Mouse (Mus musculus) neural tube, embryonic 13.5 days (tissue): Measurements from ENCODE around the gene Dgkz. TPM values are rescaled to one million over a fixed set of nuclear protein-coding genes. Genes with fewer than 3 reads are reported as not detected.

ENCODE experiments used
- ATAC-seq: fragments of 200-750 bp; cut with Nextera tagmentation; 2 replicates; pipeline ENCODE4 v1.8.0; 2017; ENCODE audit warnings: low read depth, mild to moderate bottlenecking, moderate TSS enrichment, moderate library complexity
- H3K27ac ChIP-seq: fragments of 300-500 bp; sonication (generic); replicated peaks from 2 replicates; pipeline ENCODE4 v1.5.1; 2015; ENCODE audit warnings: moderate library complexity, mild to moderate bottlenecking, inconsistent platforms
- H3K27me3 ChIP-seq: fragments of 300-500 bp; sonication (generic); 2 replicates; pipeline ENCODE4 v1.6.1; 2015; ENCODE audit warnings: mild to moderate bottlenecking, inconsistent platforms
- H3K36me3 ChIP-seq: fragments of 300-500 bp; sonication (generic); 2 replicates; pipeline ENCODE4 v1.6.1; 2015; ENCODE audit warnings: mild to moderate bottlenecking, inconsistent platforms
- H3K4me1 ChIP-seq: fragments of 300-500 bp; sonication (generic); replicated peaks from 2 replicates; pipeline ENCODE4 v1.6.1; 2015; ENCODE audit warnings: inconsistent platforms
- H3K4me2 ChIP-seq: fragments of 300-500 bp; sonication (generic); 2 replicates; pipeline ENCODE4 v1.6.1; 2015; ENCODE audit warnings: inconsistent platforms, mild to moderate bottlenecking, moderate library complexity
- H3K4me3 ChIP-seq: fragments of 300-500 bp; sonication (generic); 2 replicates; pipeline ENCODE4 v1.5.1; 2015; ENCODE audit warnings: mild to moderate bottlenecking, inconsistent platforms
- H3K9ac ChIP-seq: fragments of 300-500 bp; sonication (generic); 2 replicates; pipeline ENCODE4 v1.6.1; 2015; ENCODE audit warnings: moderate library complexity, mild to moderate bottlenecking, inconsistent platforms
- H3K9me3 ChIP-seq: fragments of 300-500 bp; sonication (generic); 2 replicates; pipeline ENCODE4 v1.6.1; 2016; ENCODE audit warnings: inconsistent platforms
- WGBS: fragments of 180-500 bp; shearing (Covaris S2); methylation state at CpG from one replicate; pipeline ENCODE4 v1.1.7; 2015; 5-methylcytosine and 5-hydroxymethylcytosine counted together
- polyA plus RNA-seq: library from polyadenylated mRNA; unstranded; fragments of >200 nt; fragmentation: Nextera tagmentation; extraction: Ambion mirVana; gene quantifications from 2 replicates; pipeline ENCODE4 v1.2.1, GENCODE M21; 2015

Gene Dgkz
- polyA plus RNA-seq, 1 experiment from 2014 or later, result 38.8 TPM

DNA sequence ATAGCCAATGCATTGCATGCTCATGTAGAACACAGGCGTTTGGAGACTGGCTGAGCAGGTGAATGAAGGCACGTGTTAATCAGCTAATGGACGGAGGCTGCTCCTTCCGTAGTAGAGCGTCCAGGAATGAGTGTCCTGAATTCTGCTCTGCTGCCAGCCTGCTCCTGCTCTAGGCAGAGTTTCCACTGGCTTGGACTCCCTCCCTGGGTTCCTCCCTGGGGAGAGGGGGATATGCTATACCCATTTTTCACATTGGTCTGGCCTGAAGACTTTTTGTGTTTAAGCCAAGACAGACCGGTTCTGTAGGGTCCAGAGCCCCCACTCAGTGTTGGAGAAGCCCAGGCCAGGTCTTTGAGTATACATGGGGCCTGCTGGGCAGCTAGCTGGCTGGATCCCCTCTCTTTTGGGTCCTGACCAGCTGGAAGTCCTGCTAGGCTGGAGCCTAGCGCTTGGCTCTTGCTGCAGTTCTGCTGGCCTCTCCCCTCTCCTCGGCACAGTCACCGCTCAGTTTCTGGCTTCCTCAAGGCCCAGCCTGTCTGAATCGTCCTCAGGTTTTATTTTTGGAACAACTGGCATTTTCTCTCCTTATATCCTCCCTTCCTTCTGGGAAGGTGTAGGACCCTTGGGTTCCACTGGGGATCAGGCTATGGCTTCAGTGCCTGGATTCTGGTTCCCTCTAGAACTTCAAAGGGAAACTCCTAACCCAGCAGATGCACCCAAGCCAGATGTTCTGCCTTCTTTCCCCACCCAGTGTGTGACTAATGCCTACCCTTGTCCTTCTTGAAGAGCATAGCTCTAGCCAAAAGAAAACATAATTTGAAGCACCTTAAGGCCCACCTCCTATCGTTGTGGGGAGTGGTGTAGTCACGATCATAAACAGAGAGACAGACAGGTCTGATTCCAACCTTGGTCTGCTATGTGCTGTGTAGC lies 36.0 kb upstream of the Dgkz start:
- no peaks in the 10 kb centered on the region for H3K36me3 ChIP-seq
- H3K9me3 ChIP-seq, result no peaks in the 10 kb centered on the region
- peaks cover 12% of the 10 kb centered on the region for H3K27me3 ChIP-seq
- H3K4me1 ChIP-seq, result peaks cover 20% of the 10 kb centered on the region
- H3K4me2 ChIP-seq, result no peak overlapping the region
- WGBS, result 80% methylated on average over 12 of the region's 12 CpGs
- no peak overlapping the region for H3K9ac ChIP-seq
- no peak overlapping the region for H3K4me3 ChIP-seq
- ATAC-seq, result no peak
- no peak overlapping the region for H3K27ac ChIP-seq

GRCm38 (mm10) chr2:92008623-92009404 lies 33.1 kb upstream of the Dgkz start:
- peak; percentile 53 for ATAC-seq
- peaks cover 23% of the 10 kb centered on the region for H3K27me3 ChIP-seq
- peak overlapping the region; percentile 87 for H3K4me2 ChIP-seq
- H3K27ac ChIP-seq, result peak overlapping the region; percentile 84
- peak overlapping the region; percentile 57 for H3K4me3 ChIP-seq
- peaks cover 21% of the 10 kb centered on the region for H3K4me1 ChIP-seq
- peak overlapping the region; percentile 80 for H3K9ac ChIP-seq
- H3K9me3 ChIP-seq, result no peaks in the 10 kb centered on the region
- under 1% methylated on average over 20 of the region's 20 CpGs for WGBS
- no peaks in the 10 kb centered on the region for H3K36me3 ChIP-seq

DNA sequence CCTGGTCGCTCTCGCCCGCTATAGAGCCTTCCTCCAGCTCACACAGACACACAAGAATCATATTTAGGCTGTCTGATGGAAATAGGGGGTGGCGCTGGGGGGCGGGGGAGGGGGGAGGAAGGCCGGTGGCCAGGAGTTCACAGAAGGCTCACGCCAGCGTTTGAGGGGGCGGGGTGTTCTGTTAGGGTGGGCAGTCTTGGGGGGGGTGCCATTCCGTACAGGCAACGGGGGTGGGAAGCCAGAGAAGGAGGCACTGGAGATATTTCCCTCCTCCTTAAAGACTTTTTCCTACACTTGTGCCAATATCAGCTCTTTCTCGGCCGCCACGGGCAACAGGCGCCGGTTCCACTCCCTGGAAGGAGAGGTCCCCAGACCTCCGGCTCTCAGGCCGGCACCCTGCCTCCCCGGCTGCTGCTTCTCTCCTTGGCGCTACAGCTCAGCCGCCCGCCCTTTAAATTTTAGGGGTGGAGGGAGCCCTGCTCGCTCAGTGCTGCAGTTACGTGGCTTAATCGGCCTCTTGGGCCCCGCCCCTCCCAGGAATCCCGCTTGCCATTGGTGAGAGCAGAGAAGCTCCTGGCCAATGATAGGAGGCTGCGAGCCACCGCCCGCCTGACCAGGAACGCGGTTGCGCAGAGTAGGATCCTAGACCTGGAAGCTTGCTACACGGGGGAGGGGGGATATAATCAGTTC lies 32.4 kb upstream of the Dgkz start:
- peak overlapping the region; percentile 84 for H3K27ac ChIP-seq
- no peaks in the 10 kb centered on the region for H3K9me3 ChIP-seq
- peaks cover 21% of the 10 kb centered on the region for H3K4me1 ChIP-seq
- H3K4me2 ChIP-seq, result peak overlapping the region; percentile 87
- H3K4me3 ChIP-seq, result peak overlapping the region; percentile 57
- no peaks in the 10 kb centered on the region for H3K36me3 ChIP-seq
- peaks cover 23% of the 10 kb centered on the region for H3K27me3 ChIP-seq
- under 1% methylated on average over 32 of the region's 34 CpGs for WGBS
- peak overlapping the region; percentile 80 for H3K9ac ChIP-seq
- peak; percentile 98 for ATAC-seq

GRCm38 (mm10) chr2:92006983-92007921 lies 31.6 kb upstream of the Dgkz start:
- ATAC-seq, result peak; percentile 28
- Histone ChIP-seq H3K36me3 (no peaks in the 10 kb centered on the region), H3K4me1 (peaks cover 21% of the 10 kb centered on the region), H3K4me2 (peak overlapping the region; percentile 87), H3K9me3 (no peaks in the 10 kb centered on the region), H3K27me3 (peaks cover 23% of the 10 kb centered on the region), H3K9ac (peak overlapping the region; percentile 73), H3K4me3 (peak overlapping the region; percentile 57), H3K27ac (peak overlapping the region; percentile 81)
- 2% methylated on average over 28 of the region's 28 CpGs for WGBS

- peaks cover 21% of the 10 kb centered on the region for H3K4me1 ChIP-seq
- peak overlapping the region; percentile 73; the same call in 1 of the 2 replicates for H3K9ac ChIP-seq
- H3K4me2 ChIP-seq, result peak overlapping the region; percentile 87
- no peak overlapping the region for H3K4me3 ChIP-seq
- no peaks in the 10 kb centered on the region for H3K9me3 ChIP-seq
- WGBS, result 42% methylated on average over 6 of the region's 6 CpGs
- no peaks in the 10 kb centered on the region for H3K36me3 ChIP-seq
- H3K27ac ChIP-seq, result no peak overlapping the region
- peaks cover 23% of the 10 kb centered on the region for H3K27me3 ChIP-seq
- ATAC-seq, result no peak
Measured at GRCm38 (mm10) chr2:92006491-92006890, 30.8 kb upstream of the Dgkz start.

- no peak overlapping the region for H3K9ac ChIP-seq
- 79% methylated on average over 7 of the region's 7 CpGs for WGBS
- no peaks in the 10 kb centered on the region for H3K9me3 ChIP-seq
- H3K36me3 ChIP-seq, result no peaks in the 10 kb centered on the region
- H3K4me3 ChIP-seq, result no peak overlapping the region
- no peak overlapping the region for H3K4me2 ChIP-seq
- peaks cover 14% of the 10 kb centered on the region for H3K27me3 ChIP-seq
- no peak overlapping the region for H3K27ac ChIP-seq
- ATAC-seq, result no peak
- peaks cover 21% of the 10 kb centered on the region for H3K4me1 ChIP-seq
Measured at GRCm38 (mm10) chr2:92004617-92005016, 29.0 kb upstream of the Dgkz start.

DNA sequence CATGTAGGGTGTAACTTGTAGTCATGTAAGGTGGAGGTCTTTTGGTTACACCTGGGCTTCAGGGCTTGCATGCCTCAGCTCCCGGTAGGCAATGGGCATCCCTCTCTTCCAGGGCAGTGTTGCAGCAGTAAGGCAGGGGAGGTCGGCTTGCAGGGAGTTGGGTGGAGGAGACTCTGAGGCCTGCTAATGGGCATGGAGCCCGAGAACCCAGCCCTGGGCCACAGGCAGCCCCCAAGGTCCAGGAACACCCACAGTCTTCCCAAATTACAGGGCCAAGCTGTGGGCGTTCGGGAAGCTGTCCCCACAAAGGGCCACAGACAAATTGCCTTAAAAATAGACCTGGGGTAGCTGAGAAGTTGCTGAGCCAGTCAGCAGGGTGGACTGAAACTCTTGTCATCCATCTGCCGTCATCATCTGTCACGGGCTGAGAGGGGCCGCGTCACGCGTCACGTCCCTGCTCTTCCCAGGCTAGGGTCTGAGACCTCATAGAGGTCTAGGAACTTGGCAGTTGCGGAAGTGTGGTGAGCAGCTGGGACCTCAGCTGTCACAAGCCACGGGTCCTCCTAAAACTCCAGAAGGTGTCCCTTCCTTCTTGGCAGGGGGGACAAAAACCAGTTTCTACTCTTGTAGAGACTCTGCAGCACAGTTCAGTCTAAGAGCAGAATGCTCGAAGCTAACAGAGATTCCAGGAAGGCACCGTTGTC lies 22.4 kb upstream of the Dgkz start:
- Histone ChIP-seq H3K27ac (no peak overlapping the region), H3K9me3 (no peaks in the 10 kb centered on the region), H3K27me3 (no peaks in the 10 kb centered on the region), H3K4me3 (no peak overlapping the region), H3K4me1 (0 out of 2 replicates have a peak, but pooled peaks cover 4% of the 10 kb centered on the region), H3K4me2 (no peak overlapping the region), H3K9ac (no peak overlapping the region), H3K36me3 (no peaks in the 10 kb centered on the region)
- no peak for ATAC-seq
- WGBS, result 82% methylated on average over 16 of the region's 16 CpGs

DNA sequence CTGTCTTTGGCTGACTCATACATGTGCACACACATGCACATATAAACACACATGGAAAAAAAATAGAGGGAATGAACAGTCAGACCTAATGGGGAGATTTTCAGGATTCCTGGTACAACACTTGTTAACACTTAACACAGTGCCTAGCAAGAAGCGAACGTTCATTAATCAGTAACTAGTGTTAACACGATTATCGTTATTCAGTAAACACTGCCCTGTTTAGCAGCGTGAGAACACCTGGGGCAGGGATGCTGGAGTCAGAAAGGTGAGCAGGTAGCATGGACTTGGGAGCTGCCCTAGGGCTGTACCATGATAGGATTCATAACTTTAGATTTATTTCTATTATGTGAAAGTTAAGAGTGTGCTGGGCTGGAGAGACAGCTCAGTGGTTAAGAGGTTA lies 20.3 kb upstream of the Dgkz start:
- H3K4me2 ChIP-seq, result no peak overlapping the region
- H3K27me3 ChIP-seq, result no peaks in the 10 kb centered on the region
- H3K9ac ChIP-seq, result no peak overlapping the region
- ATAC-seq, result no peak
- 0 out of 2 replicates have a peak, but pooled peaks cover 4% of the 10 kb centered on the region for H3K4me1 ChIP-seq
- H3K27ac ChIP-seq, result no peak overlapping the region
- WGBS, result 90% methylated on average over 5 of the region's 5 CpGs
- no peaks in the 10 kb centered on the region for H3K9me3 ChIP-seq
- no peaks in the 10 kb centered on the region for H3K36me3 ChIP-seq
- H3K4me3 ChIP-seq, result no peak overlapping the region

GRCm38 (mm10) chr2:91993409-91993808 lies 17.7 kb upstream of the Dgkz start:
- 51% methylated on average over 3 of the region's 3 CpGs for WGBS

GRCm38 (mm10) chr2:91989750-91990149 lies 14.1 kb upstream of the Dgkz start:
- H3K4me3 ChIP-seq, result no peak overlapping the region
- peaks cover 16% of the 10 kb centered on the region for H3K4me1 ChIP-seq
- no peak for ATAC-seq
- no peaks in the 10 kb centered on the region for H3K36me3 ChIP-seq
- H3K27ac ChIP-seq, result no peak overlapping the region
- H3K27me3 ChIP-seq, result no peaks in the 10 kb centered on the region
- H3K9me3 ChIP-seq, result no peaks in the 10 kb centered on the region
- no peak overlapping the region for H3K9ac ChIP-seq
- H3K4me2 ChIP-seq, result no peak overlapping the region

More at GRCm38 (mm10) chr2:91993409-91993808, 17.7 kb upstream of the Dgkz start:
- Histone ChIP-seq H3K9me3 (no peaks in the 10 kb centered on the region), H3K9ac (no peak overlapping the region), H3K4me1 (0 out of 2 replicates have a peak, but pooled peaks cover 4% of the 10 kb centered on the region), H3K27me3 (no peaks in the 10 kb centered on the region), H3K36me3 (no peaks in the 10 kb centered on the region), H3K27ac (no peak overlapping the region), H3K4me2 (no peak overlapping the region), H3K4me3 (no peak overlapping the region)
- ATAC-seq, result no peak
